Mouse (Mus musculus) T-helper 17 cell (primary cell): ENCODE measurements at regions not wholly inside any gene's neighbourhood (a gene's known extent, or its start where the extent isn't known, plus 50 kb on each side); places are given as distances from the start of the nearest gene placed in this dataset.

ENCODE experiments used
- in situ Hi-C, 2 experiments: fragments of 300-600 bp; cut with MboI, MseI; formaldehyde crosslinking; loops; 1 replicate in 1 of 2; 2 replicates in 1 of 2; pipeline ENCODE4 v1.15.1; 2025; ENCODE audit warnings: high pct_unique_total_duplicates in 2 of 2

GRCm38 (mm10) chr3:102574320-102574719 lies 104.6 kb downstream of the Ngf start:
- in situ Hi-C loops = loop anchor here in 1 of 2 experiments (10.0 kb wide), 1 partner anchor 120 kb away; no protein-coding TSS in a partner anchor

GRCm38 (mm10) chr3:102576896-102577295 lies 107.2 kb downstream of the Ngf start:
- in situ Hi-C loops = loop anchor here in 1 of 2 experiments (10.0 kb wide), 1 partner anchor 118 kb away; no protein-coding TSS in a partner anchor

- in situ Hi-C loops = no loop called here
Measured at GRCm38 (mm10) chr3:102581830-102582229, 112.1 kb downstream of the Ngf start.

- in situ Hi-C loops = no loop called here
Measured at GRCm38 (mm10) chr3:102585136-102585535, 115.4 kb downstream of the Ngf start.

- in situ Hi-C loops = no loop called here
Measured at GRCm38 (mm10) chr3:102586221-102586620, 116.5 kb downstream of the Ngf start.

GRCm38 (mm10) chr3:102592041-102592440 lies 122.3 kb downstream of the Ngf start:
- in situ Hi-C loops = loop anchor here in 1 of 2 experiments (10.0 kb wide), 1 partner anchor 717 kb away; no protein-coding TSS in a partner anchor

GRCm38 (mm10) chr3:102596944-102597551 lies 127.3 kb downstream of the Ngf start:
- in situ Hi-C loops = loop anchor here in 1 of 2 experiments (10.0 kb wide), 1 partner anchor 722 kb away; no protein-coding TSS in a partner anchor

GRCm38 (mm10) chr3:102599061-102599460 lies 129.3 kb downstream of the Ngf start:
- in situ Hi-C loops = loop anchor here in 1 of 2 experiments (10.0 kb wide), 1 partner anchor 724 kb away; no protein-coding TSS in a partner anchor

GRCm38 (mm10) chr3:102602766-102603165 lies 131.6 kb upstream of the Tspan2 start:
- in situ Hi-C loops = no loop called here

- in situ Hi-C loops = no loop called here
Measured at GRCm38 (mm10) chr3:102605284-102605683, 129.0 kb upstream of the Tspan2 start.

- in situ Hi-C loops = no loop called here
Measured at GRCm38 (mm10) chr3:102610970-102611369, 123.4 kb upstream of the Tspan2 start.

- in situ Hi-C loops = no loop called here
Measured at GRCm38 (mm10) chr3:102611398-102612366, 122.6 kb upstream of the Tspan2 start.

- in situ Hi-C loops = no loop called here
Measured at GRCm38 (mm10) chr3:102619666-102620377, 114.5 kb upstream of the Tspan2 start.

GRCm38 (mm10) chr3:102636076-102636475 lies 98.3 kb upstream of the Tspan2 start:
- in situ Hi-C loops = no loop called here

GRCm38 (mm10) chr3:102636674-102637073 lies 97.7 kb upstream of the Tspan2 start:
- in situ Hi-C loops = no loop called here

GRCm38 (mm10) chr3:102644276-102644940 lies 89.9 kb upstream of the Tspan2 start:
- in situ Hi-C loops = no loop called here

- in situ Hi-C loops = no loop called here
Measured at GRCm38 (mm10) chr3:102648450-102648849, 85.9 kb upstream of the Tspan2 start.

GRCm38 (mm10) chr3:102654962-102655361 lies 79.4 kb upstream of the Tspan2 start:
- in situ Hi-C loops = no loop called here

GRCm38 (mm10) chr3:102657116-102657515 lies 77.2 kb upstream of the Tspan2 start:
- in situ Hi-C loops = no loop called here

- in situ Hi-C loops = no loop called here
Measured at GRCm38 (mm10) chr3:102657531-102658060, 76.7 kb upstream of the Tspan2 start.

GRCm38 (mm10) chr3:102659352-102659751 lies 75.0 kb upstream of the Tspan2 start:
- in situ Hi-C loops = no loop called here
